Mouse (Mus musculus): ENCODE results near the gene Ap3s2.

Gene Ap3s2

DNA sequence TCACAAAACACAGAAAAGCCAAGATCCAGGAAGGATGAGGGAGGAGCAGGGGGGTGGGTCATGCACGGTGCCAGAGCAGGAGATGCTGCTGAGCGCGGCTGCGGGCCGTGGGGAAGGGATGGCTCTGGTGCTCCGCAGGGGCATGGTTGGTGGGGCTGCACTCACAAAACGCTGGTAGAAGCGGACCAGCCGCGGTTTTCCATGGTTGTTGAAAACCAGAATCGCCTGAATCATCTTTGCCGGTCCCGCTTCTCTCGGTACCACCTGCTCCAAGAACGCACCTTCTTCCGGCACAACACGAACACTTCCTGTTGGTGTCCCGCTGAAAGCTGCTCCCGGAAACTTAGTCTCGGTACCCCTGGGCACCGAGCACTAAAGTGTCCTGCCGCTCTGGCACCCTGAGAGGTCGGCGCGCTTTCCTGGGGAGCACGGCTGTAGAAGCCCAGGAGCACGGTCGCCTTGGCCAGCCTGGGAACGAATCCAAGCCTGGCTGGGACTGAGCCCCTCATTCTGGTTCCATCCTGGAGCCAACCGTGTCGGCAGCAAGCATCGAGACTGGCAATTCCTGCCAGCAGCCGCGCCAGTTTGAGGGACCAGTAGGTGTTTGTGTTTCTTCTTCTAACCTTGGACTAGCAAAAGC, at the start of gene Ap3s2:
Gene Ap3s2, minus strand, starts transcription at position 306 of the 640 bp plus-strand sequence.
- no peak for TF ChIP-seq NANOG (IDR thresholded peaks at IDR 0.05; ENCODE audit: borderline replicate concordance, low read length)
- no peaks in the 10 kb centered on the region for H3K27me3 ChIP-seq (ENCODE audit: insufficient read depth, low read length)

DNA sequence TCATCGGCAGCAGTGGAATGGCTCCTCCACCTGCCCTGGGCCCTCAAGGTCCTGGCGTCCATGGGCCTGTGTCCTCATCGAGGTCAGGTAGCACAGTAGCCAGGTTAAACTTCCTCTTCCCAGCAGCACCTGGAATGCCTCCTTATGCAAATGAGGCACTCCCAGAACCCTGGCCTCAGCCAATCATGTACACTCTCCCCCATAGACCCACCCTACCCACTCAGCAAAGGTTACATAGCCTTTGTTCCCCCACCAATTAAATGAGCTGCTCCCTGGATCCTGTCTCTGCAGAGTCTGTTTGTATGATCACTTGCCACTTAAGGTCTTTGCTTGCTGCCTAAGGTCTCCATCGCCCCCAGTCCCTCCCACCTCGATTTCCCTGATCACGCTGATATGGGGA, 47.9 kb upstream of the Ap3s2 start:
- no peak for TF ChIP-seq NANOG (IDR thresholded peaks at IDR 0.05; ENCODE audit: borderline replicate concordance, low read length)
- TF ChIP-seq POU5F1 (IDR thresholded peaks at IDR 0.05; ENCODE audit: borderline replicate concordance, low read length) = no peak
- no peak for TF ChIP-seq CTCF (conservative IDR thresholded peaks at IDR 0.05; ENCODE audit: low read length)
- H3K4me1 ChIP-seq (replicated peaks; ENCODE audit: low read depth, low read length) = peaks cover 34% of the 10 kb centered on the region

More for the DNA sequence above, at the start of gene Ap3s2:
- no peaks in the 10 kb centered on the region for H3K9me3 ChIP-seq (ENCODE audit: low read length)
- peaks cover 26% of the 10 kb centered on the region for H3K36me3 ChIP-seq (ENCODE audit: insufficient read depth, low read length)
- H3K4me1 ChIP-seq (replicated peaks; ENCODE audit: low read depth, low read length) = peaks cover 34% of the 10 kb centered on the region
- peak within 1 kb of the TSS; percentile 99 for H3K4me3 ChIP-seq (replicated peaks; ENCODE audit: low read length)

DNA sequence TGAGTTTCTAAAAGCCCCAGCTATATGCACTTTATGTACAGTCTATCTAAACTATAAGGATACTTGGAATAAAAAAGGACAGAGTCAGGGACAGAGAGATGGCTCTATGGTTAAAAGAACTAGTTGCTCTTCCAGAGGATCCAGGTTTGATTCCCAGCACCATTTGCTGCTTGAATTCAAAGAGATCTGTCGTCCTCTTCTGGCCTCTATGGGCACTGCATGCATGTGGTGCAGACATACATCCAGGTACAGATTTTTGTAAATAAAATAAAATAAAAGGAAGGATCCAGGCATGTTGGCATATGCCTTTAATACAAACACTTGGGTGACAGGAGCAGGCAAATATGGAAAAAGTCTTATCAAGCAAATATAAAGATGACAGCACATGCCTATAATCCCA, 41.2 kb upstream of the Ap3s2 start:
- H3K4me1 ChIP-seq (replicated peaks; ENCODE audit: low read depth, low read length) = no peaks in the 10 kb centered on the region; the same call in 1 of the 2 replicates
- 0 out of 2 replicates have a peak, but pooled peaks cover 2% of the 10 kb centered on the region for H3K27me3 ChIP-seq (ENCODE audit: insufficient read depth, low read length)
- no peaks in the 10 kb centered on the region for H3K9me3 ChIP-seq (ENCODE audit: low read length)
- no peak overlapping the region for H3K4me3 ChIP-seq (replicated peaks; ENCODE audit: low read length)
- TF ChIP-seq CTCF (conservative IDR thresholded peaks at IDR 0.05; ENCODE audit: low read length) (peak; percentile 99), POU5F1 (IDR thresholded peaks at IDR 0.05; ENCODE audit: borderline replicate concordance, low read length) (no peak)
- no peaks in the 10 kb centered on the region for H3K36me3 ChIP-seq (ENCODE audit: insufficient read depth, low read length)

More for the DNA sequence above, 47.9 kb upstream of the Ap3s2 start:
- no peaks in the 10 kb centered on the region for H3K9me3 ChIP-seq (ENCODE audit: low read length)
- no peak overlapping the region for H3K4me3 ChIP-seq (replicated peaks; ENCODE audit: low read length)
- H3K27me3 ChIP-seq (ENCODE audit: insufficient read depth, low read length) = 0 out of 2 replicates have a peak, but pooled peaks cover 2% of the 10 kb centered on the region
- no peaks in the 10 kb centered on the region for H3K36me3 ChIP-seq (ENCODE audit: insufficient read depth, low read length)

DNA sequence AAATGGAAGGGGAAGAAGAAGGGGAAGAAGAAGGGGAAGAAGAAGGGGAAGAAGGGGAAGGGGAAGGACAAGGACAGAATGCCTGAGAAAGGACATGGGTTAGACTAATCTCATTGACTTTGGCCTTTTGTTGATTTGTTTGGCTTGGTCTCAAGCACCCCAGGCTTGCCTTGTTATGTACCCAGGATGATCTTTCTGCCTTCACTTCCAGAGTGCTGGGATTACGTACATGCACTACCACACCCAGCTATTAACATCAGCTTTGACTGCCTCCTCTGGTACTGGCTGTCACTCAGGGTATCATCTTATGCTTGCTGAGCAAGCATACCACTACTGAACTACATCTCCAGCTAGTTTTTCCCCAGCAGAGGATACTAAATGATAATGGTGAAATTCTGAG, 35.7 kb upstream of the Ap3s2 start:
- no peak overlapping the region for H3K4me3 ChIP-seq (replicated peaks; ENCODE audit: low read length)
- no peaks in the 10 kb centered on the region for H3K9me3 ChIP-seq (ENCODE audit: low read length)
- no peaks in the 10 kb centered on the region for H3K27me3 ChIP-seq (ENCODE audit: insufficient read depth, low read length)
- H3K4me1 ChIP-seq (replicated peaks; ENCODE audit: low read depth, low read length) = peaks cover 32% of the 10 kb centered on the region
- TF ChIP-seq NANOG (IDR thresholded peaks at IDR 0.05; ENCODE audit: borderline replicate concordance, low read length) = no peak; the same call in 1 of the 2 replicates
- no peak for TF ChIP-seq POU5F1 (IDR thresholded peaks at IDR 0.05; ENCODE audit: borderline replicate concordance, low read length)
- TF ChIP-seq CTCF (conservative IDR thresholded peaks at IDR 0.05; ENCODE audit: low read length) = no peak
- no peaks in the 10 kb centered on the region for H3K36me3 ChIP-seq (ENCODE audit: insufficient read depth, low read length)

DNA sequence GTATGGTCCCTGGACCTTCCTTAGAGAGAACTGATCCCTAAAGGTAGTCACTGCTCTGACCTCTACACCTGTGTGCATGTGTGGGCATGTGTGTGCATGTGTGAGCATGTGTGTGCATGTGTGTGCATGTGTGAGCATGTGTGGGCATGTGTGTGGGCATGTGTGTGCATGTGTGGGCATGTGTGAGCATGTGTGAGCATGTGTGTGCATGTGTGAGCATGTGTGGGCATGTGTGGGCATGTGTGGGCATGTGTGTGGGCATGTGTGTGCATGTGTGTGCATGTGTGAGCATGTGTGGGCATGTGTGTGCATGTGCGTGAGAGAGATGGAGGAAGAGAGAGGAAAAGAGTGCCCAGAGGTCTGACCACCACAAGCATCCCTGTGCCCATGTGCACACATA, 34.4 kb upstream of the Ap3s2 start:
- no peaks in the 10 kb centered on the region for H3K27me3 ChIP-seq (ENCODE audit: insufficient read depth, low read length)
- no peaks in the 10 kb centered on the region for H3K36me3 ChIP-seq (ENCODE audit: insufficient read depth, low read length)
- TF ChIP-seq CTCF (conservative IDR thresholded peaks at IDR 0.05; ENCODE audit: low read length) = no peak
- TF ChIP-seq POU5F1 (IDR thresholded peaks at IDR 0.05; ENCODE audit: borderline replicate concordance, low read length) = no peak
- no peak for TF ChIP-seq NANOG (IDR thresholded peaks at IDR 0.05; ENCODE audit: borderline replicate concordance, low read length)
- H3K4me1 ChIP-seq (replicated peaks; ENCODE audit: low read depth, low read length) = peaks cover 37% of the 10 kb centered on the region
- H3K9me3 ChIP-seq (ENCODE audit: low read length) = no peaks in the 10 kb centered on the region
- H3K4me3 ChIP-seq (replicated peaks; ENCODE audit: low read length) = no peak overlapping the region

DNA sequence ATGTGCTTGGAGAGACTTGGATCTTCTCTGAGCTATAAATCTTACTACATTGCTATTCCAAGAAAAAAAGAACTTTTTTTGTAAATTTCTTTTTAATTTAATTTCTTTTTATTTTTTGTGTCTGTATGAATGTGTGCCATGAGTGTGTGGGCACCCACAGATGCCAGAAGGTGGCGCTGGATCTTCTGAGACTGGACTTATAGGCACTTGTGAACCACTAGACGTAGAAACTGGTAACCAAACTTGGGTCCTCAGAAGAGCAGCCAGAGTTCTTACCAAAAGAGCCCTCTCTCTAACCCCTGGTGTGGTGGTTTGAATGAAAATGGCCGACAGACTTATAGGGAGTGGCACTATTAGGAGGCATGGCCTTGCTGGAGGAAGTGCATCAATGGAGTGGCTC, 30.6 kb upstream of the Ap3s2 start:
- TF ChIP-seq POU5F1 (IDR thresholded peaks at IDR 0.05; ENCODE audit: borderline replicate concordance, low read length) (no peak), CTCF (conservative IDR thresholded peaks at IDR 0.05; ENCODE audit: low read length) (peak; percentile 55), NANOG (IDR thresholded peaks at IDR 0.05; ENCODE audit: borderline replicate concordance, low read length) (no peak)
- no peaks in the 10 kb centered on the region for H3K36me3 ChIP-seq (ENCODE audit: insufficient read depth, low read length)

DNA sequence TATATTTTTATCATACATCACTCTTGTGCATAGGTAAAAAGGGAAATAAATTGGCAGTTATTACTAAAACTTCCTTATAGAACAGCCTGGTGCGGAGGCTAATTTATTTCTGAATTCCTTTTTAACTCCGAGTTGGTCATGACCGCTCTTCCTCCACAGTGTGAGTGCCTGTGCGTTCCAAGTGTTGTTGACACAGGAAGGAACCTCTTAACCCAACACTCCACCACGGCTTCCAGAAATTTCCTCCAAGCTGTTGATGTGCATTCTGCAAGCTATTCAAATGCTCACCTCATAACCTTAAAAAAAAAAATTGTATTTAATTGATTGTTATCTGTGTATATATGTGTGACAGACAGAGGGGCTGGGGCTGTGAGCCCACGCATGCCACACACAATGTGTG, 29.8 kb upstream of the Ap3s2 start:
- Histone ChIP-seq H3K4me1 (replicated peaks; ENCODE audit: low read depth, low read length) (peaks cover 25% of the 10 kb centered on the region), H3K9me3 (ENCODE audit: low read length) (no peaks in the 10 kb centered on the region), H3K4me3 (replicated peaks; ENCODE audit: low read length) (no peak overlapping the region), H3K27me3 (ENCODE audit: insufficient read depth, low read length) (0 out of 2 replicates have a peak, but pooled peaks cover 6% of the 10 kb centered on the region), H3K36me3 (ENCODE audit: insufficient read depth, low read length) (no peaks in the 10 kb centered on the region)
- TF ChIP-seq POU5F1 (IDR thresholded peaks at IDR 0.05; ENCODE audit: borderline replicate concordance, low read length) (no peak), NANOG (IDR thresholded peaks at IDR 0.05; ENCODE audit: borderline replicate concordance, low read length) (no peak), CTCF (conservative IDR thresholded peaks at IDR 0.05; ENCODE audit: low read length) (no peak)

More for the DNA sequence above, 30.6 kb upstream of the Ap3s2 start:
- Histone ChIP-seq H3K27me3 (ENCODE audit: insufficient read depth, low read length) (0 out of 2 replicates have a peak, but pooled peaks cover 6% of the 10 kb centered on the region), H3K4me3 (replicated peaks; ENCODE audit: low read length) (no peak overlapping the region), H3K9me3 (ENCODE audit: low read length) (no peaks in the 10 kb centered on the region), H3K4me1 (replicated peaks; ENCODE audit: low read depth, low read length) (peaks cover 33% of the 10 kb centered on the region)

DNA sequence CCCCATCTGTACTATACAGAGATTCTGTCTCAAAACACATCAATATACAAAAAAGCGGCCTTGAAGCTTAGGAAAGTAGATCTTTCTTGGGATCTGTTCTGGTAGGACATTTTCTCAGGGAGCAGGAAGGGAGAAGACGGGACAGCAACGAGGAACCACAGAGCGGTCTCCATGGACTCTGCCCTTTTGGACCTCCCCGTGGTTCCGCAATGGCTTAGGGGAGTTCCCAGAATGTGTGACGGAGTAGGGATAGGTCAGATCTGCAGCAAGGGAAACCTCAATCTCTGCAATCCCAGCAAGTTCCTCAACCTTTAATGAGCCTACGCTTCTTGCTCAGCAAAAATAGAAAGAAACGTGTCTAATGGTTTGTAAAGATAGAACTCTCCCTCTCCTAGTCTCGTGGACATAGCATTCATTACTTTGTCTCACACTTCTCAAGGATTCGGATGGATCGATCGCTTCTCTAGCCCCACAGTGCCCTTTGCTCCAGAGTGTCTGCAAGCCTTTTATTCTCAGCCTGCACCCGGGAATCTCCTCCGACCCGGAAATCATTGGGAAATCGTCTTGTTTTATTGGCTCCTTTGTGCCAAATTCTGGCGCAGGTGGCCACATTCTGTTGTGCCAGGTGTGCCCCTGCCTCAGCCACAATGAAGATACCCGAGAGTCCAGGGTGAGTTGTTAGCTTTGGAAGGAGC, 15.2 kb upstream of the Ap3s2 start:
- no peak for TF ChIP-seq POU5F1 (IDR thresholded peaks at IDR 0.05; ENCODE audit: borderline replicate concordance, low read length)
- TF ChIP-seq CTCF (conservative IDR thresholded peaks at IDR 0.05; ENCODE audit: low read length) = no peak
- TF ChIP-seq NANOG (IDR thresholded peaks at IDR 0.05; ENCODE audit: borderline replicate concordance, low read length) = no peak
- Histone ChIP-seq H3K4me3 (replicated peaks; ENCODE audit: low read length) (peak overlapping the region; percentile 81), H3K27me3 (ENCODE audit: insufficient read depth, low read length) (peaks cover 41% of the 10 kb centered on the region), H3K4me1 (replicated peaks; ENCODE audit: low read depth, low read length) (peaks cover 17% of the 10 kb centered on the region), H3K9me3 (ENCODE audit: low read length) (no peaks in the 10 kb centered on the region), H3K36me3 (ENCODE audit: insufficient read depth, low read length) (no peaks in the 10 kb centered on the region)

Measured in E14TG2a.4 (cell line).